Mouse (Mus musculus): ENCODE measurements around the gene Degs2. TPM values are rescaled to one million over a fixed set of nuclear protein-coding genes. Genes with fewer than 3 reads are reported as not detected.

Degs2 gene
- polyA plus RNA-seq, 1 experiment from 2014 or later, result 1.9 TPM

DNA sequence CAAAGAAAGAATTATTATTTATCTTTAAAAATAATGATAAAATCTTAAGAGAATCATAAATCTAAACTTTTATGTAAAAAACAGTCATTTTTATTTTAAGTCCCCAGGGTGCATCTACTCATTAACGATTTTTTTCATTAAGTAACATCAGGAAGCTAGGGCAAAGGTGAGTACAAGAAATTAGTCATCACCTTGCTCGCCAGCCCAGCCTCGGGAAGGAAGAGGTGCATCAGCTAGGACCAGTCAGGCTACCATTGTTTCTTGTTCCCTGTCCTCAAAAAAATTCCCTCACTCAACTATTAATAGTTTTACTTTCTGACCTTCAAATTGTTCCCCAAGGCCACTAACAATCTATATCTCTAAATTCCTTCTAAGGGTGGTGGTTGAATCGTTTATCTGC, 23.7 kb downstream of the Degs2 start:
- Histone ChIP-seq H3K4me1 (no peaks in the 10 kb centered on the region), H3K4me3 (replicated peaks) (no peak overlapping the region), H3K4me2 (replicated peaks) (no peak overlapping the region), H3K9me3 (replicated peaks) (no peaks in the 10 kb centered on the region), H3K36me3 (peaks cover 81% of the 10 kb centered on the region), H3K27ac (replicated peaks) (no peak overlapping the region), H3K9ac (no peak overlapping the region), H3K27me3 (no peaks in the 10 kb centered on the region)
- 77% methylated on average over 4 of the region's 4 CpGs for WGBS
- ATAC-seq (ENCODE audit: insufficient number of reproducible peaks, low FRiP score, low TSS enrichment, low read depth), result no peak

DNA sequence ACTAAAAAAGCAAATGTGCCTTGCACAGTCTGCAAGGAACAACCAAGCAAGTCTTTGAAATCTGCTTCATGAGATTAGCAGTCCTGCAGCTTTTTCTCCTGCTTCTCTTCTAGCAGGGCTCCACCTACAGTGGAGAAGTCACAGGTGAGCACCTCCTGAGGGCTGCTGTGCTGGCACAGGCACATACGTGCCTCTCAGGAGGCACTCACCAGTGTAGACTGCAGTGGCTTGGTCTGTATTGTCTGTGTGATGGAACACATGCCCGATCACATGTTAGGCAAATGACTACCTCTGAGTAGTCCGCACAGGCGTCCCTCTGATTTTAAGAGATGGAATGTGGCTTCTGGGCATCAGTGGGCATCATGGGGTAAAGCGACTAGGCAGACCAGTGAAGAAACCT, 25.0 kb downstream of the Degs2 start:
- Histone ChIP-seq H3K27ac (replicated peaks) (no peak overlapping the region), H3K36me3 (peaks cover 72% of the 10 kb centered on the region), H3K9me3 (replicated peaks) (no peaks in the 10 kb centered on the region), H3K4me1 (no peaks in the 10 kb centered on the region), H3K9ac (no peak overlapping the region), H3K4me3 (replicated peaks) (no peak overlapping the region), H3K4me2 (replicated peaks) (no peak overlapping the region), H3K27me3 (no peaks in the 10 kb centered on the region)
- no peak for ATAC-seq (ENCODE audit: insufficient number of reproducible peaks, low FRiP score, low TSS enrichment, low read depth)
- 92% methylated on average over 5 of the region's 5 CpGs for WGBS

DNA sequence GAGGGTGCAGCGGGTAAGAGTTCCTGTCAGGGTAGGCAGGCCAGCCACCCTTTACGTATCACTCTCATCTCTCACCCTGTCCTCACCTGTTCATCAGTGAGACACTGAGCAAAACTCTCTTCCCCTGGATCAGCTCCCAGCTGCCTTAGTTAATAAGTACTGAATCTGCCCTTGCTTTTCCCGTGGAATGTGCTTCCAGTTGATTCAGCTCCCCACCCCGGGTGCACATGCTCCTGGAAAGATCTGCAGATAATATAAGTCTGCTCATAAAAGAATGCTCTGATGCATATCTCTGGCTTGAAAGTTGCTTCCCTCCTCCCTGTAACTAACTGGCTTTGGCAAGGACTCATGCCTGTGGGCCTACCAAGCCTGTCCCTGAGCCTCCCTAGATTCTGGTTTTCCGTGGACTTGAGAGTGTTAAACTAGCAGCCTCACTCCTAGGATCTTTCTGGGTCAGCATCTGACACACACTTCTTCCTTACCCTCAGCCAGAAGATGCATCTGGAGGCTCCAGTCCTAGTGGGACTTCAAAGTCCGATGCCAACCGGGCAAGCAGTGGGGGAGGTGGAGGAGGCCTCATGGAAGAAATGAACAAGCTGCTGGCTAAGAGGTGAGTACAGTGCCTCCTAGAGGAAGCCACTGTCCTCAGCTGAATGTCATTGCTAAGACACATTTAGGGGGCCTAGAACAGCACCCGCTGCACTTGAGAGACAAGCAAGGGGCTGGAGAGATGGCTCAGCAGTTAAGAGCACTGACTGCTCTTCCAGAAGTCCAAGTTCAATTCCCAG, 26.3 kb downstream of the Degs2 start:
- 0 out of 2 replicates have a peak, but pooled peaks have one; percentile 20 for ATAC-seq (ENCODE audit: insufficient number of reproducible peaks, low FRiP score, low TSS enrichment, low read depth)
- H3K4me3 ChIP-seq (replicated peaks), result no peak overlapping the region
- 69% methylated on average over 8 of the region's 8 CpGs for WGBS
- H3K27ac ChIP-seq (replicated peaks), result no peak overlapping the region
- peaks cover 65% of the 10 kb centered on the region for H3K36me3 ChIP-seq
- H3K9me3 ChIP-seq (replicated peaks), result no peaks in the 10 kb centered on the region
- H3K27me3 ChIP-seq, result no peaks in the 10 kb centered on the region
- no peak overlapping the region for H3K4me2 ChIP-seq (replicated peaks)
- no peak overlapping the region for H3K9ac ChIP-seq
- H3K4me1 ChIP-seq, result no peaks in the 10 kb centered on the region

DNA sequence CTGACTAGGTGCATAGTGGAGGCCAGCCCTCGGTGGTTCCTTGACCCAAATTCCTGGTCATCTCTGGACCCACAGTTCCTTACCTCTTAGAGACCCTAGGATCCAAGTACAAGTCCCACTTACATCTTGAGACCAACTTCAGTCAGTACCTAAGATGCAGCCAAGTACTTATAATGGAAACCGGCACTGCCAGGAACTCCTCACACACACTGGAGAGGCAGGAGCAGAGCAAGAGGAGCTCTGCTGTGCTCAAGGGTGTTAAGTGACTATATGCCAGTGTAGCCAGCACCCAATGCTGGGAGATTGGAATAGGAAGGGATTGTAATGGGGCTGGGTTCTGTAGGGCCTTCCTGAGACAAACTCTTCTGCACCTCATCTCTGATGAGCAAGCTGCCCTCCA, 27.2 kb downstream of the Degs2 start:
- Histone ChIP-seq H3K4me2 (replicated peaks) (no peak overlapping the region), H3K9ac (no peak overlapping the region), H3K36me3 (peaks cover 68% of the 10 kb centered on the region), H3K27me3 (no peaks in the 10 kb centered on the region), H3K9me3 (replicated peaks) (no peaks in the 10 kb centered on the region), H3K27ac (replicated peaks) (0 out of 2 replicates have a peak overlapping the region, but pooled peaks have one; percentile 17), H3K4me3 (replicated peaks) (no peak overlapping the region), H3K4me1 (no peaks in the 10 kb centered on the region)
- no peak for ATAC-seq (ENCODE audit: insufficient number of reproducible peaks, low FRiP score, low TSS enrichment, low read depth)
- 87% methylated on average over 2 of the region's 2 CpGs for whole genome bisulfite sequencing

DNA sequence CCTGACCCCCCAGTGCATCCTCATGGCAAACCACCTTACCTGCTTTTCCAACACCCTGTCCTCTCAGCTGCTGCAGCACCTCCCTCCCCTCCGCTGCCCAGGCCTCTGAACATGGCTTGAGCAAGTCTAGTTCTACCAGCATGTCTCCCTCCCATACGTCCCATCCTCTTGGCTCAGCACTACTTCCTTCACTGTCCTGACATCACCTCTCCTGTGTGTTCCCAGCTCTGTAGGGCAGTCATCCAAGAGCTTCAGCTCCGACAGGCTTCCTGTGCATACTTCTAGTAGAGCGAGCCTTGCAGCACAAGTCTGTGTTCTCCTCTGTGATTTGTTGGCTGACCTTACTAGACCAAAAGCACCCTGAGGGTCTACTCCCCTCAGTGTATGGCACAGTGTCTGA, 27.6 kb downstream of the Degs2 start:
- Histone ChIP-seq H3K9me3 (replicated peaks) (no peaks in the 10 kb centered on the region), H3K4me1 (no peaks in the 10 kb centered on the region), H3K36me3 (peaks cover 68% of the 10 kb centered on the region), H3K27ac (replicated peaks) (no peak overlapping the region), H3K4me3 (replicated peaks) (no peak overlapping the region), H3K4me2 (replicated peaks) (no peak overlapping the region), H3K9ac (no peak overlapping the region), H3K27me3 (no peaks in the 10 kb centered on the region)
- ATAC-seq (ENCODE audit: insufficient number of reproducible peaks, low FRiP score, low TSS enrichment, low read depth), result no peak
- WGBS, result 67% methylated on average over 4 of the region's 4 CpGs

DNA sequence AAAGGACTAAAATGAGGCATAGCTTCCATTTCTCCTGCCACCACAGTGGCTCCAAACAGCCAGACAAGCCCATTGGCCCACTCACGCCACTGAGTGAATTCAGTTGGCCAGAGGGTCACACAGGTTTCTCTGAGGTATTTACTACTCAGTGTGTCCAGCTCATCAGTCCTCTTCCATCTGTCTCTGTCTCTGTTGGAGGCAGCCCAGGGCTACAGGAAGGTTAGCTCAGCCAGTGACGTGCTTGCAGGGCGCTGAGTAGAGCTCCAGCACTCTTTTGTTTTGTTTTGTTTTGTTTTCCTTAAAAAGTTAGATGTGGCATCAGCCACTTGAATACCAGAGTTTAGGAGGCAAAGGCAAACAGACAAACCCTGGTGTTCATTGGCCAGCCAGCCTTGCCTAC, 28.6 kb downstream of the Degs2 start:
- WGBS, result 83% methylated on average over 3 of the region's 3 CpGs
- no peaks in the 10 kb centered on the region for H3K27me3 ChIP-seq
- H3K9me3 ChIP-seq (replicated peaks), result no peaks in the 10 kb centered on the region
- H3K4me2 ChIP-seq (replicated peaks), result no peak overlapping the region
- no peak for ATAC-seq (ENCODE audit: insufficient number of reproducible peaks, low FRiP score, low TSS enrichment, low read depth)
- no peak overlapping the region for H3K4me3 ChIP-seq (replicated peaks)
- no peak overlapping the region for H3K27ac ChIP-seq (replicated peaks)
- H3K36me3 ChIP-seq, result peaks cover 60% of the 10 kb centered on the region
- no peaks in the 10 kb centered on the region for H3K4me1 ChIP-seq
- H3K9ac ChIP-seq, result no peak overlapping the region

DNA sequence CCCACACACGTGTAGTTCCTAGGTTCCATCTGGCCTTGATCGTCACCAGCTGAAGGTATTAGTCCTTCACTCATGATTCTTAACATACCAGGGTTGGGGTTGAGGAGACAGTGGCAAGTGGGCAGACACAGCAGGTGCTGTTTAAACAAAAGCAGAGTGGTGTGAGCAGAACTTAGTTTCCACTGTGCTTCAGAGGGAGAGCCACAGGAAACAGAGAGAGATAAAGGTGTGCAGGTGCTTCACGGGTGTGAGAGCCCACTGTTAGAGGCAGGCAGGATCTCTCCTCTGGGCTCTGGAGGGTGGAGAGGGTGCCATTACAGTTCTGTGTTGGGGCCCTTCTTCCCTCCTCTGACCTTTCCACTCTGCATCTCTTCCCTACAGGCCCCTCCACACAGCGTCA, 29.2 kb downstream of the Degs2 start:
- Histone ChIP-seq H3K4me3 (replicated peaks) (no peak overlapping the region), H3K36me3 (peaks cover 57% of the 10 kb centered on the region), H3K27ac (replicated peaks) (no peak overlapping the region), H3K27me3 (no peaks in the 10 kb centered on the region), H3K4me2 (replicated peaks) (no peak overlapping the region), H3K4me1 (no peaks in the 10 kb centered on the region), H3K9ac (no peak overlapping the region), H3K9me3 (replicated peaks) (no peaks in the 10 kb centered on the region)
- 80% methylated on average over 4 of the region's 4 CpGs for WGBS
- no peak for ATAC-seq (ENCODE audit: insufficient number of reproducible peaks, low FRiP score, low TSS enrichment, low read depth)

DNA sequence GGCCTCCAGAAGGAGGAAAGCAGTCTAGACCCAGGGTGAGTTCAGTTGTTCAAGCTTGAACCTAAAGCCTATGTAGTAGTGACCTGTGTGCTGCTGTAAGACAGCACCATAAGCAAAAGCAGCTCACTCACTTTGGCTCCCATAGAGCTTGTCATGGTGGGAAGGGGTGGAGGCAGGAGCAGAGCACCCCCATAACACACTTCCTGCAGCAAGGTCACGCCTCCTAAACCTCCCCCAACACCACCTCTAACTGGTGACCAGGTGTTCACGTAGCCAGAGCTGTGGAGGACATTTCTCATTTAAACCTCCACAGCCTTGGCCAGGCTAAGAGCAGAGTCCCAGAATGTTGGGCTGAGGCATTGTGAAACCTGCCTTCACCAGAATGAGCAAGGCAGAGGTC, 30.6 kb downstream of the Degs2 start:
- Histone ChIP-seq H3K4me2 (replicated peaks) (no peak overlapping the region), H3K4me3 (replicated peaks) (no peak overlapping the region), H3K9me3 (replicated peaks) (no peaks in the 10 kb centered on the region), H3K9ac (no peak overlapping the region), H3K27me3 (no peaks in the 10 kb centered on the region), H3K27ac (replicated peaks) (no peak overlapping the region), H3K36me3 (peaks cover 58% of the 10 kb centered on the region; the same call in 1 of the 2 replicates), H3K4me1 (no peaks in the 10 kb centered on the region)
- WGBS, result 85% methylated on average over 2 of the region's 2 CpGs
- ATAC-seq (ENCODE audit: insufficient number of reproducible peaks, low FRiP score, low TSS enrichment, low read depth), result no peak

DNA sequence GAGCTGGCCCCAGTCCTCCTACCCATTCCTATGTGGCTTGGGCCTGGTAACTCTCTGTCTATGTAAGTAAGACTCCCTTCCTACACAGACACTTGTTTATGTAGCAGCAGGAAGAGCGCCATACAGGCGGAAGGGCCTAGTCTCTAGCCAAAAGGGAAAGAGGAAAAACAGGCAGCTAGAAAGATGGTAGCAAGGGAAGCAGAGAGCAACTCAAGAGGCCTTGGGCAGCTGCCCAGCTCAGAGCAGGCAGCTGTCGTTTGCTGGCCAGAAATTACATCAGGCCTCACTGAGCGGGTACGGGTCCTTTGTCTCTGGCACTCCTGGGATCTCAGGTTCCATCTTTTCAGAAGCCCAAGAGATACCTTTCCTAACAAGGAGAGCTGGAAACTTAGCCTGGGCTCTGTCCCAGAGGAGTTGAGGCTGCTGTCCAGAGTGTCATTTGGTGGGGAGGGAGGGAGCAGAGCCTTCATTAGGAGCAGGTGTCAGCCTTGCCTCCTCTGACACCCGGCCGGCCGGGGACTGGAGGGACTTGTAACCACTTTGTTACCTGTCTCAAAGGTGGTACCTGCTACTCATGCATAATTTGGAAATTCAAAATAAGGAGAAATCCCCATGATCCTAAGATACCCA, 33.4 kb downstream of the Degs2 start:
- Histone ChIP-seq H3K36me3 (peaks cover 43% of the 10 kb centered on the region; the same call in 1 of the 2 replicates), H3K4me2 (replicated peaks) (no peak overlapping the region), H3K9ac (no peak overlapping the region), H3K4me3 (replicated peaks) (no peak overlapping the region), H3K27me3 (no peaks in the 10 kb centered on the region), H3K4me1 (no peaks in the 10 kb centered on the region), H3K9me3 (replicated peaks) (no peaks in the 10 kb centered on the region), H3K27ac (replicated peaks) (0 out of 2 replicates have a peak overlapping the region, but pooled peaks have one; percentile 17)
- WGBS, result 70% methylated on average over 8 of the region's 8 CpGs
- peak; percentile 58 for ATAC-seq (ENCODE audit: insufficient number of reproducible peaks, low FRiP score, low TSS enrichment, low read depth)

DNA sequence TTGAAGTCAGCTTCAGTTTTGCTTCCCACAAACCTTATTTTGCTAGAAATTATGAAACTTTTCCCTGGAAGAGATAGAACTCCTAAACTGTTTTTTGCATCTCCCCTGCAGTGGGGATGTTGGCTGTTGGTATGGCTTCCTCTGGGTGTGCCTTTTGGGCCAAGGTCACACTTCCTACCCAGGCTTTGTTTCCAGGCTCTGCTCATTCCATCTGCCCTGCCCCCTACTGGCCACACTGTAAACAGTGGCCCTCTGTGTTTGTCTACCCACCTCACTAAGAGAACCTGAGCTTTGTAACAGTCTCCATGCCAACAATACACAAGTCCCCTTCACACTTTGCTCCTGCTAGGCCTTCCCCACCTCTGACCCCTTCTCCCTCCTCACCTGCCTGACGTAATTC, 44.8 kb downstream of the Degs2 start:
- Histone ChIP-seq H3K27me3 (no peaks in the 10 kb centered on the region), H3K36me3 (peaks cover 71% of the 10 kb centered on the region), H3K4me3 (replicated peaks) (no peak overlapping the region), H3K4me2 (replicated peaks) (no peak overlapping the region), H3K27ac (replicated peaks) (no peak overlapping the region), H3K9me3 (replicated peaks) (no peaks in the 10 kb centered on the region), H3K9ac (no peak overlapping the region), H3K4me1 (no peaks in the 10 kb centered on the region)
- 0 out of 2 replicates have a peak, but pooled peaks have one; percentile 29 for ATAC-seq (ENCODE audit: insufficient number of reproducible peaks, low FRiP score, low TSS enrichment, low read depth)
- WGBS, result 93% methylated on average over 1 of the region's 1 CpGs

DNA sequence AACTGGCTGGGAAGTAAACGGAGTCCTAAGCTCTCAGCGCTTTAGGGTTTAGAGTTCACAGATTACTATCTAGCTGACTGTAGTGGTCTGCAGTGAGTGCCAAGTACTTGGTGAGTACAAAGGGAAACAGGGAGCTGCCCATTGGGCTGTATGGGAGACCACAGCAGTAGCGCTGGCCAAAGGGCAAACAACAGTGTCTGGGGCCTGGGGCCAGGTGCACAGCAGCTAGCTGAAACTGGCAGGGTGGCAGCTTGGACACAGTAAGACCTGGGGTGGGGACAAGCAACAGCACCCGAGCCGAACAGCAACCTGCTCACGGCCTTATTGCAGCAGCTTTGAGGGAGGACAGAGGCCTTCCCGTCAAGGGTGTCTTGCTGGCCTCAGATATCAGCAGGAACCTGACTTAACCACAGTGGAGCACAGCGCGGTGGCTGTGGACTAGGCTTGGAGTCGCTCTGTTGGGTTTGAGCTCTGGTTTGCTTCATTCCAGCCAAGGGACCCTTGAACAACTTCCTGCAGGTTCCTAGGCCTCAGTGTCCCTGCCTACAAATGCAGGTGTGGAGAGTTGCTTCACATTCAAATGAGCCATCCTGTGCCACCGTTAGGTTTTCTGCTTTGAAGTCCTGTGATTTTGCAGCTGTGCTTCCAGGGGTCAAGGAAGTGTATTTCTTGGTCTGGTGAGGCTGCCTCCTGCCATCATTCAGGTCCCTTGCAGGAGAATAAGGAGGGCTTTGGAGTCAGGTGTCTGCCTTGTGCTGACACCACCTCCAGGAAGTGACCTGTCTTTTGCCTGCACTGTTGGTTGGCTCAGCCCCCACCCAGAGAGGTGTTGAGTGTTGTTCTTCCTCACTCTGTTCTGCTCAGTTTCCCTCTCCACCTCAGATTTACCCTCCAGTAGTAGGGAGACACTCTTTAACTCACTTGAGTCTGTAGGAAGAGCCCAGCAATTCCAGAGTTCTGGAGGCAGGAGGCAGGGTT, 48.5 kb downstream of the Degs2 start:
- no peak for ATAC-seq (ENCODE audit: insufficient number of reproducible peaks, low FRiP score, low TSS enrichment, low read depth)
- no peaks in the 10 kb centered on the region for H3K9me3 ChIP-seq (replicated peaks)
- 87% methylated on average over 11 of the region's 11 CpGs for WGBS
- H3K27me3 ChIP-seq, result no peaks in the 10 kb centered on the region
- H3K4me3 ChIP-seq (replicated peaks), result no peak overlapping the region
- no peak overlapping the region for H3K27ac ChIP-seq (replicated peaks)
- peaks cover 74% of the 10 kb centered on the region for H3K36me3 ChIP-seq
- H3K4me2 ChIP-seq (replicated peaks), result no peak overlapping the region
- 0 out of 2 replicates have a peak, but pooled peaks cover 3% of the 10 kb centered on the region for H3K4me1 ChIP-seq
- no peak overlapping the region for H3K9ac ChIP-seq
